Comparison of ENCODE assay signal across 8 mouse cellular contexts in genomic region chr2:157426171-157426570, GRCm38 (mm10). TPM values are rescaled to one million over a fixed set of nuclear protein-coding genes. Genes with fewer than 3 reads are reported as not detected.
A peak's percentile ranks its signal among the peaks of the same experiment; 100 is the strongest.
DNase-seq lines count a peak whose midpoint lies in the region; ATAC-seq and TF ChIP-seq lines count a peak whose summit lies in the region.

No protein-coding gene starts in this region.

- H3K4me2 ChIP-seq in embryonic facial prominence, embryonic 14.5 days (ENCODE audit: low read depth, low read length) = peak overlapping the region; percentile 89
- H3K4me2 ChIP-seq in neural tube, embryonic 15.5 days = peak overlapping the region; percentile 90

- DNase-seq in layer of hippocampus, adult 2 months (ENCODE audit: low spot score in 2 of 2) = no peak
- no peak for DNase-seq in layer of hippocampus, adult 18-20 months (ENCODE audit: low spot score in 2 of 2)
- no peak for DNase-seq in embryonic facial prominence, embryonic 14.5 days (ENCODE audit: low spot score)
- DNase-seq in kidney, adult 8-10 months = peak; percentile 48 to 64
- DNase-seq in c-Kit-positive CD71-positive TER-119-positive erythroid progenitor cells, embryonic 14.5 days (ENCODE audit: low spot score) = no peak
- no peak for DNase-seq in frontal cortex, adult 2 months (ENCODE audit: extremely low spot score in 1 of 2, low spot score in 1 of 2)

- peak overlapping the region; percentile 98 for H3K27ac ChIP-seq in layer of hippocampus, adult 2 months
- H3K27ac ChIP-seq in embryonic facial prominence, embryonic 14.5 days (replicated peaks; ENCODE audit: low read depth, low read length) = no peak overlapping the region
- H3K27ac ChIP-seq in neural tube, embryonic 15.5 days (replicated peaks) = 0 out of 2 replicates have a peak overlapping the region, but pooled peaks have one; percentile 90

- no peaks in the 10 kb centered on the region for H3K9me3 ChIP-seq in embryonic facial prominence, embryonic 14.5 days (ENCODE audit: control insufficient read depth, low read length)
- H3K9me3 ChIP-seq in neural tube, embryonic 15.5 days (replicated peaks) = no peaks in the 10 kb centered on the region

- peaks cover 23% of the 10 kb centered on the region for H3K4me1 ChIP-seq in embryonic facial prominence, embryonic 14.5 days (ENCODE audit: control insufficient read depth, insufficient read depth, low read length)
- peaks cover 81% of the 10 kb centered on the region for H3K4me1 ChIP-seq in neural tube, embryonic 15.5 days

- ATAC-seq in embryonic facial prominence, embryonic 14.5 days (ENCODE audit: low read depth) = no peak
- ATAC-seq in neural tube, embryonic 15.5 days (ENCODE audit: low FRiP score) = no peak
- no peak for ATAC-seq in megakaryocyte progenitor cell, adult 5-6 weeks (replicated peaks; ENCODE audit: poor library complexity)

- TF ChIP-seq CTCF in layer of hippocampus, adult 2 months (conservative IDR thresholded peaks at IDR 0.05) = no peak

- no peak overlapping the region for H3K9ac ChIP-seq in embryonic facial prominence, embryonic 14.5 days (ENCODE audit: low read depth, low read length)
- no peak overlapping the region for H3K9ac ChIP-seq in neural tube, embryonic 15.5 days (replicated peaks)

- H3K36me3 ChIP-seq in embryonic facial prominence, embryonic 14.5 days (ENCODE audit: control insufficient read depth, insufficient read depth, low read length) = peaks cover 16% of the 10 kb centered on the region; the same call in 1 of the 2 replicates
- H3K36me3 ChIP-seq in neural tube, embryonic 15.5 days = 0 out of 2 replicates have a peak, but pooled peaks cover 4% of the 10 kb centered on the region

- 72% methylated on average over 6 of the region's 6 CpGs for WGBS in embryonic facial prominence, embryonic 14.5 days
- 79% methylated on average over 6 of the region's 6 CpGs for WGBS in neural tube, embryonic 15.5 days

- H3K27me3 ChIP-seq in embryonic facial prominence, embryonic 14.5 days (replicated peaks; ENCODE audit: control insufficient read depth, insufficient read depth, low read length) = no peaks in the 10 kb centered on the region
- H3K27me3 ChIP-seq in neural tube, embryonic 15.5 days (replicated peaks) = no peaks in the 10 kb centered on the region

- peak overlapping the region; percentile 80 for H3K4me3 ChIP-seq in layer of hippocampus, adult 2 months
- H3K4me3 ChIP-seq in embryonic facial prominence, embryonic 14.5 days (ENCODE audit: low read depth, low read length) = no peak overlapping the region
- H3K4me3 ChIP-seq in neural tube, embryonic 15.5 days (replicated peaks) = 0 out of 2 replicates have a peak overlapping the region, but pooled peaks have one; percentile 79

RNA-seq across cellular contexts. Expression of gene Src, which starts 7.9 kb away (rescaled TPM):
- total RNA-seq in layer of hippocampus, adult 2 months (2021) = 100 to 1,000 TPM; 150 to 156 TPM
- 100 to 1,000 TPM; 156 to 157 TPM for total RNA-seq in layer of hippocampus, adult 18-20 months (2021)
- 12.6 and 16.2 TPM in 2 replicates for polyA plus RNA-seq in embryonic facial prominence, embryonic 14.5 days (2014; fragmentation: Nextera tagmentation; extraction: Ambion mirVana)
- polyA plus RNA-seq in neural tube, embryonic 15.5 days (2015; fragmentation: Nextera tagmentation; extraction: Ambion mirVana) = 25.4 and 33.0 TPM in 2 replicates
- total RNA-seq in megakaryocyte progenitor cell, adult 5-6 weeks (2015) = 0.27 TPM in 1 of 2 replicates, not detected in the other
- 0.07 TPM in 1 of 2 replicates, not detected in the other for total RNA-seq in megakaryocyte progenitor cell, adult 5-6 weeks (2017)
- polyA plus RNA-seq in frontal cortex, adult 2 months (2012; rRNA removed) = 82.0 and 91.2 TPM in 2 replicates

RNA-seq across cellular contexts. Expression of gene Manbal, which starts 58.8 kb away (rescaled TPM):
- 10 to 100 TPM; 52.0 to 55.7 TPM for total RNA-seq in layer of hippocampus, adult 2 months (2021)
- total RNA-seq in layer of hippocampus, adult 18-20 months (2021) = 10 to 100 TPM; 55.5 to 57.0 TPM
- 39.7 and 43.3 TPM in 2 replicates for polyA plus RNA-seq in embryonic facial prominence, embryonic 14.5 days (2014; fragmentation: Nextera tagmentation; extraction: Ambion mirVana)
- polyA plus RNA-seq in neural tube, embryonic 15.5 days (2015; fragmentation: Nextera tagmentation; extraction: Ambion mirVana) = 110 and 112 TPM in 2 replicates
- 14.2 and 17.9 TPM in 2 replicates for total RNA-seq in megakaryocyte progenitor cell, adult 5-6 weeks (2015)
- 6.2 and 7.5 TPM in 2 replicates for total RNA-seq in megakaryocyte progenitor cell, adult 5-6 weeks (2017)
- 98.3 and 103 TPM in 2 replicates for polyA plus RNA-seq in frontal cortex, adult 2 months (2012; rRNA removed)

Comparison
In these comparisons a context has a peak if more than half of its experiments do, and no peak if none do; other contexts are left out.
1. DNase-seq: peak in kidney, adult 8-10 months (2 of 2); none in layer of hippocampus, adult 2 months (0 of 2), layer of hippocampus, adult 18-20 months (0 of 2), embryonic facial prominence, embryonic 14.5 days (single experiment), c-Kit-positive CD71-positive TER-119-positive erythroid progenitor cells, embryonic 14.5 days (single experiment) and frontal cortex, adult 2 months (0 of 2).
2. RNA of gene Src, which starts 7.9 kb away (total RNA-seq): 156 to 157 TPM in layer of hippocampus, adult 18-20 months and 150 to 156 TPM in layer of hippocampus, adult 2 months; 0.07 to 0.27 TPM in megakaryocyte progenitor cell, adult 5-6 weeks; every median in the first group is over 100 times any median in the second.